Mouse (Mus musculus) hindlimb bud, embryonic 11.5 days (tissue): ENCODE results near the gene Gm28510.
"Not testable (repeated sequence)": the region's sequence is repeated elsewhere in the genome, so short reads cannot be mapped to it uniquely, and the experiment has no call there.

Experiments
- DNase-seq: peaks from one replicate; pipeline ENCODE4 v3.0.0-alpha.2; 2012; ENCODE audit warnings: low read depth, low spot score; ENCODE audit errors: extremely low spot score

Gene Gm28510

GRCm38 (mm10) chrY:10412437-10412836 is at the start of gene Gm28510:
TSS of gene Gm28510 (plus strand) at chrY:10412737.
- DNase-seq = not testable (repeated sequence)
